Mouse (Mus musculus) CH12.LX (cell line): ENCODE data around the gene Myh11. TPM values are rescaled to one million over a fixed set of nuclear protein-coding genes. Genes with fewer than 3 reads are reported as not detected.

Experiments
- DNase-seq: peaks from one replicate; pipeline ENCODE4 v3.0.0-alpha.2; 2013; ENCODE audit errors: extremely low read depth
- H3K27ac ChIP-seq: 2 replicates; pipeline ENCODE4 v1.5.1; 2012; ENCODE audit warnings: low read depth, mild to moderate bottlenecking, control low read depth, moderate library complexity; ENCODE audit not compliant: insufficient read depth
- H3K27me3 ChIP-seq: replicated peaks from 2 replicates; pipeline ENCODE3; 2012; ENCODE audit warnings: inconsistent platforms
- H3K36me3 ChIP-seq, 2 experiments: replicated peaks in 1 of 2; 2 replicates each; pipeline versions ENCODE3 to v1.6.1; 2012; ENCODE audit warnings: inconsistent platforms in 1 of 2, low read length in 1 of 2, mild to moderate bottlenecking in 1 of 2, mixed read lengths in 1 of 2, moderate library complexity in 1 of 2; ENCODE audit not compliant: control insufficient read depth in 1 of 2, insufficient read depth in 1 of 2
- H3K4me1 ChIP-seq, 2 experiments: 2 replicates each; pipeline ENCODE4 v1.6.1; 2012; ENCODE audit warnings: inconsistent platforms in 1 of 2, moderate library complexity in 1 of 2; ENCODE audit not compliant: insufficient read depth in 2 of 2, control insufficient read depth in 1 of 2
- H3K4me2 ChIP-seq: 2 replicates; pipeline ENCODE4 v1.6.1; 2012; ENCODE audit warnings: low read depth, mild to moderate bottlenecking, control low read depth; ENCODE audit not compliant: poor library complexity, insufficient read depth, severe bottlenecking
- H3K4me3 ChIP-seq, 3 experiments: fragments of 150-350 bp in 1 of 3; sonication (generic) in 1 of 3; replicated peaks in 1 of 3; 2 replicates each; pipeline versions ENCODE3 to v1.5.1; 2011 to 2012; ENCODE audit warnings: low read depth in 2 of 3, low read length in 2 of 3, mild to moderate bottlenecking in 2 of 3, moderate library complexity in 2 of 3, control low read depth in 1 of 3, improper control_type of control experiment in 1 of 3, inconsistent platforms in 1 of 3, mixed read lengths in 1 of 3; ENCODE audit not compliant: poor library complexity in 1 of 3
- H3K79me2 ChIP-seq: replicated peaks from 2 replicates; pipeline ENCODE4 v1.6.1; 2012; ENCODE audit warnings: mild to moderate bottlenecking, moderate library complexity; ENCODE audit not compliant: control insufficient read depth, poor library complexity, insufficient read depth, severe bottlenecking; ENCODE audit errors: extremely low read depth
- H3K9ac ChIP-seq: 2 replicates; pipeline ENCODE4 v1.6.1; 2012; ENCODE audit warnings: low read depth, mild to moderate bottlenecking, control low read depth, moderate library complexity; ENCODE audit not compliant: insufficient read depth
- H3K9me3 ChIP-seq: replicated peaks from 2 replicates; pipeline ENCODE3; 2012; ENCODE audit warnings: low read length, inconsistent platforms, mixed read lengths
- BHLHE40 ChIP-seq: IDR thresholded peaks from 2 replicates; pipeline ENCODE4 v1.6.1; 2011; ENCODE audit warnings: mild to moderate bottlenecking, low read depth, low read length, improper control_type of control experiment
- CHD1 ChIP-seq: IDR thresholded peaks from 2 replicates; pipeline ENCODE4 v1.6.1; 2012; ENCODE audit warnings: low read depth, low read length, improper control_type of control experiment, inconsistent platforms
- CHD2 ChIP-seq: IDR thresholded peaks from 2 replicates; pipeline ENCODE4 v1.6.1; 2011; ENCODE audit warnings: low read length, improper control_type of control experiment
- CTCF ChIP-seq, 2 experiments: IDR thresholded peaks in 1 of 2; conservative IDR thresholded peaks in 1 of 2; 2 replicates each; pipeline ENCODE4 v1.5.1; 2011 to 2012; ENCODE audit warnings: low read depth in 2 of 2, low read length in 2 of 2, improper control_type of control experiment in 1 of 2, inconsistent platforms in 1 of 2, mild to moderate bottlenecking in 1 of 2, moderate library complexity in 1 of 2
- ELF1 ChIP-seq: IDR thresholded peaks from 2 replicates; pipeline ENCODE4 v1.6.1; 2014; ENCODE audit warnings: low read depth, mild to moderate bottlenecking, inconsistent platforms, low read length, improper control_type of control experiment
- EP300 ChIP-seq: IDR thresholded peaks from 2 replicates; pipeline ENCODE4 v1.6.1; 2011; ENCODE audit warnings: low read length, improper control_type of control experiment
- GABPA ChIP-seq: IDR thresholded peaks from 2 replicates; pipeline ENCODE4 v1.6.1; 2012; ENCODE audit warnings: low read depth, low read length, improper control_type of control experiment, inconsistent platforms; ENCODE audit not compliant: insufficient replicate concordance
- IRF4 ChIP-seq: IDR thresholded peaks from 2 replicates; pipeline ENCODE4 v1.6.1; 2014; ENCODE audit warnings: low read depth, mild to moderate bottlenecking, inconsistent platforms, low read length, improper control_type of control experiment
- MXI1 ChIP-seq: IDR thresholded peaks from 2 replicates; pipeline ENCODE4 v1.6.1; 2011; ENCODE audit warnings: mild to moderate bottlenecking, low read depth, low read length, improper control_type of control experiment
- NELFE ChIP-seq: IDR thresholded peaks from 2 replicates; pipeline ENCODE4 v1.6.1; 2011; ENCODE audit warnings: low read depth, low read length, improper control_type of control experiment
- NRF1 ChIP-seq: IDR thresholded peaks from 2 replicates; pipeline ENCODE4 v1.6.1; 2014; ENCODE audit warnings: low read depth, mild to moderate bottlenecking, inconsistent platforms, low read length, improper control_type of control experiment, moderate library complexity
- POLR2A ChIP-seq: IDR thresholded peaks from 2 replicates; pipeline ENCODE4 v1.6.1; 2011; ENCODE audit warnings: low read depth, mild to moderate bottlenecking, improper control_type of control experiment, low read length
- RAD21 ChIP-seq: IDR thresholded peaks from 2 replicates; pipeline ENCODE4 v1.6.1; 2011; ENCODE audit warnings: low read depth, mild to moderate bottlenecking, low read length, improper control_type of control experiment, moderate library complexity
- RCOR1 ChIP-seq: conservative IDR thresholded peaks from 2 replicates; pipeline ENCODE4 v1.6.1; 2012; ENCODE audit warnings: low read depth, mild to moderate bottlenecking, inconsistent platforms, low read length, improper control_type of control experiment
- TBP ChIP-seq: conservative IDR thresholded peaks from 2 replicates; pipeline ENCODE4 v1.6.1; 2011; ENCODE audit warnings: low read depth, low read length, improper control_type of control experiment
- UBTF ChIP-seq: IDR thresholded peaks from 2 replicates; pipeline ENCODE4 v1.6.1; 2012; ENCODE audit warnings: low read depth, mild to moderate bottlenecking, inconsistent platforms, low read length, improper control_type of control experiment, moderate library complexity
- USF1 ChIP-seq: IDR thresholded peaks from 2 replicates; pipeline ENCODE4 v1.6.1; 2014; ENCODE audit warnings: low read depth, mild to moderate bottlenecking, inconsistent platforms, low read length, improper control_type of control experiment
- ZKSCAN1 ChIP-seq: IDR thresholded peaks from 2 replicates; pipeline ENCODE4 v1.6.1; 2012; ENCODE audit warnings: low read depth, inconsistent platforms, low read length, improper control_type of control experiment, borderline replicate concordance
- dilution Hi-C: fragments of 300-500 bp; cut with MboI; formaldehyde crosslinking; loops from 2 replicates; pipeline ENCODE4 v1.14.3; 2020; ENCODE audit warnings: low sequenced_read_pairs; ENCODE audit not compliant: extremely low pct_unique_long_range_greater_than_20kb, extremely low pct_ligation_motif_present
- in situ Hi-C: fragments of 300-500 bp; cut with MboI; formaldehyde crosslinking; loops from 3 replicates; pipeline ENCODE4 v1.14.3; 2019; ENCODE audit warnings: low sequenced_read_pairs, low pct_ligation_motif_present, low pct_unique_long_range_greater_than_20kb, mixed read lengths
- polyA plus RNA-seq: library from polyadenylated mRNA; unstranded; fragments of >175 nt; gene quantifications from 2 replicates; pipeline ENCODE4 v1.2.1, GENCODE M21; 2012; ENCODE audit warnings: low read depth; ENCODE audit not compliant: insufficient read length
- total RNA-seq, 2 experiments: library from RNA; depleted of rRNA; stranded (reverse); fragments of 300-350 nt in 1 of 2; fragments of >200 nt in 1 of 2; gene quantifications; 2 replicates each; pipeline ENCODE4 v1.2.3; 2012 to 2014

Gene Myh11
- total and polyA plus RNA-seq, 3 experiments = 0.04 to 0.06 (median 0.04) TPM

- no peak overlapping the region for H3K9ac ChIP-seq
- no peak overlapping the region for H3K4me2 ChIP-seq
- H3K4me3 ChIP-seq = no peak overlapping the region
- TF ChIP-seq IRF4 = no peak
- no peak for TF ChIP-seq RAD21
- no peak for TF ChIP-seq MXI1
- TF ChIP-seq EP300 = no peak
- H3K27me3 ChIP-seq = no peaks in the 10 kb centered on the region
- H3K27ac ChIP-seq = no peak overlapping the region
- in situ Hi-C loops (no loop called here), dilution Hi-C loops (no loop called here)
- H3K36me3 ChIP-seq = peaks cover 70 to 99% of the 10 kb centered on the region in 2 experiments
- DNase-seq = no peak
- H3K79me2 ChIP-seq = no peaks in the 10 kb centered on the region
- peaks cover 0 to 4% of the 10 kb centered on the region in 2 experiments; a peak in 1 of 4 replicates for H3K4me1 ChIP-seq
- H3K9me3 ChIP-seq = no peaks in the 10 kb centered on the region
Observed at GRCm38 (mm10) chr16:14178041-14178440, 113.1 kb downstream of the Myh11 start.

GRCm38 (mm10) chr16:14169706-14170105, 121.5 kb downstream of the Myh11 start:
- Histone ChIP-seq H3K79me2 (peaks cover 31% of the 10 kb centered on the region), H3K4me2 (no peak overlapping the region), H3K4me3 (no peak overlapping the region), H3K27me3 (no peaks in the 10 kb centered on the region), H3K4me1 (peaks cover 0 to 20% of the 10 kb centered on the region in 2 experiments; a peak in 3 of 4 replicates), H3K27ac (no peak overlapping the region), H3K9ac (no peak overlapping the region), H3K36me3 (peaks cover 56 to 84% of the 10 kb centered on the region in 2 experiments), H3K9me3 (no peaks in the 10 kb centered on the region)
- no peak for DNase-seq
- in situ Hi-C loops (no loop called here), dilution Hi-C loops (no loop called here)
- TF ChIP-seq RCOR1 (no peak), CHD2 (no peak), ZKSCAN1 (no peak), USF1 (no peak), CTCF (conservative IDR thresholded peaks at IDR 0.05 in 1 of 2, IDR thresholded peaks at IDR 0.05 in 1 of 2; ENCODE audit: low read depth in 2 of 2, low read length in 2 of 2) (no peak), ELF1 (no peak), RAD21 (no peak), TBP (no peak), CHD1 (no peak), POLR2A (no peak), UBTF (no peak), BHLHE40 (no peak), NRF1 (no peak), NELFE (no peak), GABPA (no peak)
